Mouse (Mus musculus) heart, embryonic 12.5 days (tissue): ENCODE measurements around the gene Gpr19. TPM values are rescaled to one million over a fixed set of nuclear protein-coding genes. Genes with fewer than 3 reads are reported as not detected.

Source experiments
- polyA plus RNA-seq: library from polyadenylated mRNA; unstranded; fragments of >200 nt; fragmentation: Nextera tagmentation; extraction: Ambion mirVana; gene quantifications from 2 replicates; pipeline ENCODE4 v1.2.1, GENCODE M21; 2016

Gene Gpr19
- polyA plus RNA-seq, 1 experiment from 2014 or later: 9.0 TPM

Other genes starting within 250 kb of the Gpr19 start
- 21.8 and 24.9 TPM in 2 replicates for gene Dusp16, start 106.0 kb downstream of the Gpr19 start, polyA plus RNA-seq
- gene Crebl2, start 68.4 kb downstream of the Gpr19 start, polyA plus RNA-seq: 1.9 and 2.3 TPM in 2 replicates
- gene Cdkn1b, start 21.8 kb upstream of the Gpr19 start, polyA plus RNA-seq: 16.8 and 17.4 TPM in 2 replicates
- 5.4 and 5.8 TPM in 2 replicates for gene Apold1, start 83.1 kb upstream of the Gpr19 start, polyA plus RNA-seq
- gene Ddx47, start 113.0 kb upstream of the Gpr19 start, polyA plus RNA-seq: 64.3 and 65.4 TPM in 2 replicates
- 4.0 and 4.8 TPM in 2 replicates for gene Gprc5a, start 167.1 kb upstream of the Gpr19 start, polyA plus RNA-seq
- not detected in 2 replicates for gene Gprc5d, start 219.7 kb upstream of the Gpr19 start, polyA plus RNA-seq